Mouse (Mus musculus) thymus, postnatal 36 days (tissue): ENCODE data around the gene Lgr4.

Experiments used
- DNase-seq, 2 experiments: peaks; one replicate each; pipeline ENCODE4 v3.0.0; 2022; ENCODE audit warnings: mixed read lengths in 2 of 2

Gene Lgr4

GRCm38 (mm10) chr2:109922306-109922705, 4.9 kb downstream of the Lgr4 start:
- DNase-seq = no peak

GRCm38 (mm10) chr2:109923031-109923430, 5.6 kb downstream of the Lgr4 start:
- no peak for DNase-seq

GRCm38 (mm10) chr2:109923945-109924344, 6.5 kb downstream of the Lgr4 start:
- no peak for DNase-seq

GRCm38 (mm10) chr2:109926984-109927383, 9.5 kb downstream of the Lgr4 start:
- DNase-seq = no peak

GRCm38 (mm10) chr2:109927446-109927845, 10.0 kb downstream of the Lgr4 start:
- DNase-seq = no peak

- no peak for DNase-seq
Measured at GRCm38 (mm10) chr2:109927876-109928275, 10.4 kb downstream of the Lgr4 start.

- DNase-seq = no peak
Measured at GRCm38 (mm10) chr2:109928791-109929190, 11.3 kb downstream of the Lgr4 start.

- no peak for DNase-seq
Measured at GRCm38 (mm10) chr2:109929256-109929655, 11.8 kb downstream of the Lgr4 start.

GRCm38 (mm10) chr2:109930366-109930765, 12.9 kb downstream of the Lgr4 start:
- DNase-seq = no peak

GRCm38 (mm10) chr2:109930771-109931170, 13.3 kb downstream of the Lgr4 start:
- DNase-seq = no peak

- DNase-seq = no peak
Measured at GRCm38 (mm10) chr2:109931978-109932780, 14.7 kb downstream of the Lgr4 start.

- no peak for DNase-seq
Measured at GRCm38 (mm10) chr2:109933151-109933550, 15.7 kb downstream of the Lgr4 start.

- DNase-seq = no peak
Measured at GRCm38 (mm10) chr2:109934086-109934485, 16.6 kb downstream of the Lgr4 start.

GRCm38 (mm10) chr2:109935194-109935593, 17.7 kb downstream of the Lgr4 start:
- DNase-seq = no peak

GRCm38 (mm10) chr2:109935754-109936409, 18.4 kb downstream of the Lgr4 start:
- no peak for DNase-seq

- DNase-seq = no peak
Measured at GRCm38 (mm10) chr2:109936410-109936755, 18.9 kb downstream of the Lgr4 start.

- no peak for DNase-seq
Measured at GRCm38 (mm10) chr2:109941973-109942444, 24.6 kb downstream of the Lgr4 start.

GRCm38 (mm10) chr2:109942810-109943570, 25.5 kb downstream of the Lgr4 start:
- DNase-seq = no peak

GRCm38 (mm10) chr2:109944995-109945394, 27.5 kb downstream of the Lgr4 start:
- no peak for DNase-seq

GRCm38 (mm10) chr2:109945532-109945931, 28.1 kb downstream of the Lgr4 start:
- DNase-seq = no peak

- DNase-seq = no peak
Measured at GRCm38 (mm10) chr2:109946426-109946825, 29.0 kb downstream of the Lgr4 start.

- DNase-seq = no peak
Measured at GRCm38 (mm10) chr2:109949519-109949918, 32.1 kb downstream of the Lgr4 start.

- no peak for DNase-seq
Measured at GRCm38 (mm10) chr2:109950311-109950710, 32.9 kb downstream of the Lgr4 start.

GRCm38 (mm10) chr2:109951050-109951449, 33.6 kb downstream of the Lgr4 start:
- no peak for DNase-seq
